Mouse (Mus musculus) regulatory T cell (primary cell): ENCODE results near the gene Antxr1.

ENCODE experiments used
- in situ Hi-C: fragments of 300-600 bp; cut with MboI, MseI; formaldehyde crosslinking; loops from one replicate; pipeline ENCODE4 v1.15.1; 2025; ENCODE audit warnings: high pct_unique_total_duplicates

The Antxr1 gene

DNA sequence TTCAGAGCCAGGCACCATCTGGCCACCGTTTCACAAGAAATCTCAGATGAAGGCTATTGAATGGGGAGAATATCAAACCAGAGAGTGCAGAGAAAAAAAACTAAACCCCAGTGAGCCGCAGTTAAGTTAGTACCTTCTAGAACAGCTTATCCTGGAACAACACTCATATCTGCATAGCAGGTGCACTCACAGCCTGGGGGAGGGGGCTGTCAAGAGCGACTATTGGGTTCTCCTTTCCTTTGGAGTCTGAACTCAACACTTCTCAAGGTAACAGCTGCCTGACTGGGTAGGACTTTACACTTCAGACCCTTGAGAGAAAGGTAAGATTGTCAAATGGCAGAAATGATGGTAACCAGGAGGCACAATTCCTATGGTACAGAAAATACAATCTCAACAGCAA is 187.7 kb downstream of the Antxr1 start:
- in situ Hi-C loops = no loop called here

- in situ Hi-C loops = no loop called here
Observed at GRCm38 (mm10) chr6:87143594-87143993, 192.0 kb downstream of the Antxr1 start.

GRCm38 (mm10) chr6:87142239-87142638 is 193.4 kb downstream of the Antxr1 start:
- in situ Hi-C loops = no loop called here

DNA sequence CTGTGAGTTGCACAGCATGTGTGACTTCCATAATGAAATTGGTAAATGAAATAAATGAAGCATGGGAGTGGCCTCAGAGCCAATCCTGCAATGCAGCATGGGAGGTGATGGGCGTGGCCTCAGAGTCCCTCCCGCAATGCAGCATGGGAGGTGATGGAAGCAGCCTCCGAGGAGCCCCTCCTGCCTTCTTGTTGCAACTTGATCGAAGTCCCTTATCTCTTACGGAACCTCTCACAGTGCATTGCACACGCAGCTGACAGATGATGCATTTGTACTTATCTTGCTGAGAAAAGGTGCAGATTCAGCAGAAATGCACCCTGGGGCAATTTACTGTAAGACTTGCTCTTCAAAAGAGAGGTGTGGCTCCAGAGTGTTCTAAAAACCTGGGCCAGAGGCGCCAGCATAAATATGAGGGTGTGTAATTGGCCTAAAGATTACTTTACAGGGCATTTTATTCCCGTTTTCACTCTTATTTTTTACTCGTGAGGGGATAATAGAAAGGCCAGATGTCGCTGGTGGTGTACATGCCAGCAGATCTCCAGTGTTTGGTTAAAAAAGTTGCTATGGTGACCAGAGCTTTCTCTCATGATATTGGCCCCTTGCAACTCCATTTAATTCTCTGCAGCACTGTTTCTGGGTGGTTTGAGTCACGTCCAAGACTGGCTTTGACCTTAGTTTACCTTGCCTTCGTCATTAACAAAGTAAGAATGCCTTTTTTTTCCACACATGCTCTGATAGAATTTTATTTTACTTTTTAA is 195.6 kb downstream of the Antxr1 start:
- in situ Hi-C loops = no loop called here

- in situ Hi-C loops = no loop called here
Observed at GRCm38 (mm10) chr6:87138479-87138878, 197.1 kb downstream of the Antxr1 start.

- in situ Hi-C loops = no loop called here
Observed at GRCm38 (mm10) chr6:87133966-87134546, 201.6 kb downstream of the Antxr1 start.

DNA sequence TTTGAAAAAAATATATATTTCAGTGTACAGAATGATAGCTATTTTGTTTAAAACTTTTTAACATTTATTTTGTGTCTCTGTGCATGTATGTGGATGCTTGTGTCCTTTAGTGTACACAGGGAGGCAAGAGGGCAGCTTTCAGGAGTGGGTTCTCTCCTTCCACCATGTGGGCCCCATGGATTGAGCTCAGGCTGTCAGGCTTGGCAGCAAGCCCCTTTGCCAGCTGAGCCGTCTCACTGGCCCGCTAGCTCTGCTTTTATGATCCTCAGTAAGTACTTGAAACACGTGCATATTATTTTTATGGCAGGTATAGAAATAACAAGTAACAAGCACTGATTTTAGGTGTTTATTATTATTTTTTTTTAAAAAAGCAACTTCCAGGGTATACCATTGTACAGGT is 202.1 kb downstream of the Antxr1 start:
- in situ Hi-C loops = no loop called here

GRCm38 (mm10) chr6:87131078-87131477 is 204.5 kb downstream of the Antxr1 start:
- in situ Hi-C loops = no loop called here

DNA sequence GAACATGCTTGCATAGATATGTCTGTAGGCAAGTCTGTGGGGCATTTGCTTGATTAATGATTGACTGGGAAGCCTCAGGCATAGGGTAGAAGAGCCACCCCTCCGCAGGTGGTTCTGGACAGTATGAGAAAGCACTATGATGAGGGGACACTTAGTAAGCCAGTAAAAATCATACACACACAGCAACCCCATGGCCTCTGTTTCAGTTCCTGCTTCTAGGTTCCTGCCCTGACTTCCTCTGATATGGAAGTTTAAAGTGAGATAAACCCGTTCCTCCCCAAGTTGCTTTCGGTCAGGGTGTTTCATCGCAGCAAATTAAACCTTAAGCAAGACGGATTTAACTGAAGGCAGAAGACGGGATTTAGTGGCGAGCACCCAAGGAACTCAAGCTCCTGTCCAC is 205.0 kb downstream of the Antxr1 start:
- in situ Hi-C loops = no loop called here

DNA sequence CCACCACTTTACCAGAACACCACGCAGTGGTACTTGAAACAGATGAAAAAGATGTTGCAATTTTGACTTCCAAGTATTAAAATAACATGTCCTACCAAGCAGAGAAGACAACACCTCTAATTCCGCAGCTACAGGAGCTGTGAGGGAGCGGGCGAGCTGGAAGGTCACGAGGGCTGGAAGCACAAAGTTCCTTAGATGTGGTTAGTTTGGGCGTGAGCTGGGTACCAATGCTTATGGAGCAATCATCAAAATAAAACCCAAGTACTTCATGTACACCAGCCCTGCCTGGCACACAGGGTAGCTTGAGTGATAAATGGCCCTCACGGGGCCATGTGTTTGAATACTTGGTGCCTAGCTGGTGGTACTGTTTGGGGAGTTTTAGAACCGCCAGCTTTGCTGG is 205.8 kb downstream of the Antxr1 start:
- in situ Hi-C loops = no loop called here

DNA sequence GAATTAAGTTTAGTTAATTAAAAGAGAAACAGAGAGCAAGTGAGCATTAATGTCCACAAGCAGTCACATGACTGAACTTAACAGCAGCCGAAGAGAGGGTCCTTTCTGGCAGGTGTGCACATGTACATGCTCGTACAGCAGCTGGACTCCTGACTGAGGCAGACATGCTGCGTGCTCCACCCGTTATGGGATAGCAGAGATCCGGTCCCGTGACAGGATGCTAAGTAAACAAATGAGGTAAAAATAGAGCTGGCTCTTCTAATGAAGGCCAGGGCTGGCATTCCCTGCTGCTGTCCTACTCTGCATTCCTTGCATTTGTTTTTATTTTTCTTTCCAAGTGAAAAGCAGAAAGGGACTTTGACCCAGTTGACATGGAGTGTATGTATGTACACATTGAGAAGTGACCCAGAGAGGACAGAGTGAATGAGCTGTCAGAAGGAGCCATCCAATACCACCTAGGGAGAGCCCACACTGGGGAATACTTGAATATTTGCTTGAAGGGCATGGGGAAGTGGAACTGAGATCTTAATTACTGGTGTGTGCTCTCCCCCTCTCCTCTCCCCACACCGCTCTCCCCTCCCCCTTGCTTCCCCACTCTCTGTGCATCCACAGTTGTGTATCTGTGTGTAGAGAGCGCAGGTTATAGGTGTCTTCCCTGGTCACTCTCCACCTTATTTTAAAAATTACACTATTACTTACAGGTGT is 208.4 kb downstream of the Antxr1 start:
- in situ Hi-C loops = no loop called here

DNA sequence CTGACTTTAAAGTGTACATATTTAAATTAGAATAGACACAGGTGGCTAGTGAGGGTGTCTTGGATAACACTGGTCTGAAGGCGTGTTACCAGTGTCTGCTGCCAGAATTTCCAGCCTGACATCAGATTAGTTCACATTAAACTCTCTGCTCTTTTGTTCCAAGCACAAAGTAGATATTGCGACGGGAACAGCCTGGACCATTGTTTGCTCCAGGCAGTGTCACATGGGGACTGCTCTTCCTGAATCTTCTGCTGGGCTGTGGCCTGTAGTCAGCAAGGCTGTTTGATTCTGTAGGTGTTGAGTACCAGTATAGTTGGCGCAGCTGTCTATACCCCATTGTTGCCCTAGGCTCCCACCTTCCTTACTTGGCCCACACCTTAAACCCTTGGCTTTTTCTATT is 211.6 kb downstream of the Antxr1 start:
- in situ Hi-C loops = no loop called here

DNA sequence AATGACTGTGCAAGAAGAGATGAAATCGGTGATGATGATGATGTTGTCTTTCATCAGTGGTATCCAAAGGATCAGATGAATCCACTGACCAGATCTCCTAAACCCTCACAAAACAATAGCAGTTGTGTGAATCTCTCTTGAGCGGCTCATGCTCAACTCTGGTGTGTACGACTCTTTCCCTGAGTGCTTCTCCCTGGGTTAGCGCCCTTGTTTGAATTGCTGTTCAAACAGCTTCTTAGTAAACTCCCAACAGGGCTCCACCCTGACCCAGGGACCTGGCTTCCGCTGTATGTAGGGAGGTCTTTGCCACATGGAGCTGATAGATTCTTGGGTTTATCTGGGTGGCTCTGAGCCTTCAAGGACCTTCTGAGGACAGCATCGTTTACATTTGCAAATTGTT is 212.2 kb downstream of the Antxr1 start:
- in situ Hi-C loops = no loop called here

GRCm38 (mm10) chr6:87121961-87122360 is 213.7 kb downstream of the Antxr1 start:
- in situ Hi-C loops = no loop called here

- in situ Hi-C loops = no loop called here
Observed at GRCm38 (mm10) chr6:87120661-87121060, 215.0 kb downstream of the Antxr1 start.

- in situ Hi-C loops = no loop called here
Observed at GRCm38 (mm10) chr6:87119975-87120374, 215.6 kb downstream of the Antxr1 start.

GRCm38 (mm10) chr6:87119066-87119837 is 216.4 kb downstream of the Antxr1 start:
- in situ Hi-C loops = no loop called here

- in situ Hi-C loops = no loop called here
Observed at GRCm38 (mm10) chr6:87116596-87116995, 219.0 kb downstream of the Antxr1 start.

DNA sequence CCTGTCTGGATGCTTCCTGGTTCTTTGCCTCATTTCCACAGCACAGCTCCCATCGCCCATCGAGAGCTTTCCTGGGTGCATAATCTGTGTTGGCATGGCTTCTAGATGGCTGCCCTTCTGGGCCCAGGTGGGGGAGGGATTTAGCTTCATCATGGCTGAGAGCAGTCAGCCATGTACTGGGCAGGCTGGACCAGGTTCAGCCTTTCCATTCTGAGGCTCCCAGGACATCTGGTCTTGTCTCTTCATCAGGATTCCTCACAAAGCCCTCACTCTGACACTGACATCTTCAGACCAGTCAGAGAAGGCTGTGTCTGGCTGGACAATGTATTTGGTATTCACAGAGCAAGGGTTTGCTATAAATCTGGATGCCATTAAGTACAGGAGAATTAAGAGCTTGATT is 219.6 kb downstream of the Antxr1 start:
- in situ Hi-C loops = no loop called here

DNA sequence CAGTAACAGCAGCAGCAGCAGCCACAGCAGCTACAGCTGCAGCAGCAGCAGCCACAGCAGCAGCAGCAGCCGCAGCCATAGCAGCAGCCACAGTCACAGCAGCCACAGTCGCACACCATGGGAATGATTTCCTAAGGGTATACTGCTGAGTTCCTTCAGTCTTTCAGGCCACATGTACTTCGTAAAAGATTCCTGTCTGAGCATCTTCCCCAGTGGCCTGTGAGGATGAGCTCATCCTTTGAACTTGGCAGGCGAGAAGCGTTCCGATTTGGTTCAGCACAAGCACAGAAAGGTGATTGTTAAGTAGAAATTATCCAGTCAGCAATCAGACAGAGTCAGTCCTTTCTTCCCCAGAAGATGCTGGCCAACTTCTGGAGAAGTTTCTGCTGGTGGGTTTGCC is 223.5 kb downstream of the Antxr1 start:
- in situ Hi-C loops = no loop called here

GRCm38 (mm10) chr6:87111493-87111892 is 224.1 kb downstream of the Antxr1 start:
- in situ Hi-C loops = no loop called here

- in situ Hi-C loops = no loop called here
Observed at GRCm38 (mm10) chr6:87104123-87104796, 231.4 kb downstream of the Antxr1 start, which contains the start of gene D6Ertd527e. TSS of gene D6Ertd527e (plus strand) at chr6:87104746.
